Mouse (Mus musculus) monocyte, adult 5-6 weeks (primary cell): Measurements from ENCODE around the gene Sema4f. TPM values are rescaled to one million over a fixed set of nuclear protein-coding genes. Genes with fewer than 3 reads are reported as not detected.
A peak's percentile ranks its signal among the peaks of the same experiment; 100 is the strongest.

Experiments
- ATAC-seq: fragments of 153-309, 156-312 bp; replicated peaks from 2 replicates; pipeline ENCODE4 v1.8.0; 2017; ENCODE audit warnings: mild to moderate bottlenecking; ENCODE audit not compliant: low TSS enrichment, insufficient number of reproducible peaks, severe bottlenecking, poor library complexity, low FRiP score
- total RNA-seq: library from RNA; stranded (forward); fragments of 200-1000, 200-491, 200-594 nt; gene quantifications from 3 replicates; pipeline ENCODE4 v1.2.3, GENCODE M21; 2017

Sema4f gene
- total RNA-seq, result not detected in 3 replicates

GRCm38 (mm10) chr6:82939167-82939912 is at the start of gene Sema4f:
Gene Sema4f (minus strand): TSS chr6:82939769.
- ATAC-seq, result no peak

- ATAC-seq, result no peak
Observed at GRCm38 (mm10) chr6:82987411-82987971, 47.9 kb upstream of the Sema4f start.

GRCm38 (mm10) chr6:82971031-82971430 is 31.5 kb upstream of the Sema4f start:
- ATAC-seq, result peak; percentile 71

GRCm38 (mm10) chr6:82969249-82970084 is 29.9 kb upstream of the Sema4f start:
- no peak for ATAC-seq

GRCm38 (mm10) chr6:82961664-82962063 is 22.1 kb upstream of the Sema4f start:
- no peak for ATAC-seq

- no peak for ATAC-seq
Observed at GRCm38 (mm10) chr6:82956553-82957251, 17.1 kb upstream of the Sema4f start.

- no peak for ATAC-seq
Observed at GRCm38 (mm10) chr6:82946651-82947050, 7.1 kb upstream of the Sema4f start, which contains the start of gene M1ap. Gene M1ap (plus strand): TSS chr6:82946902.

GRCm38 (mm10) chr6:82945750-82946149 is 6.2 kb upstream of the Sema4f start:
- no peak for ATAC-seq

- no peak for ATAC-seq
Observed at GRCm38 (mm10) chr6:82940765-82941164, 1.2 kb upstream of the Sema4f start.

- no peak for ATAC-seq
Observed at GRCm38 (mm10) chr6:82934616-82935230, 4.8 kb downstream of the Sema4f start.

- no peak for ATAC-seq
Observed at GRCm38 (mm10) chr6:82927617-82928016, 12.0 kb downstream of the Sema4f start.

GRCm38 (mm10) chr6:82926528-82926927 is 13.0 kb downstream of the Sema4f start:
- ATAC-seq, result no peak

- no peak for ATAC-seq
Observed at GRCm38 (mm10) chr6:82926106-82926505, 13.5 kb downstream of the Sema4f start.

- ATAC-seq, result no peak
Observed at GRCm38 (mm10) chr6:82925005-82925404, 14.6 kb downstream of the Sema4f start.

GRCm38 (mm10) chr6:82921426-82922224 is 17.9 kb downstream of the Sema4f start:
- ATAC-seq, result no peak

- ATAC-seq, result no peak
Observed at GRCm38 (mm10) chr6:82919520-82919919, 20.0 kb downstream of the Sema4f start.

- no peak for ATAC-seq
Observed at GRCm38 (mm10) chr6:82918371-82918770, 21.2 kb downstream of the Sema4f start.

GRCm38 (mm10) chr6:82917778-82918129 is 21.8 kb downstream of the Sema4f start:
- ATAC-seq, result no peak
